Mouse (Mus musculus) testis, adult 2 months (tissue): Measurements from ENCODE around the gene Rad1.

Source experiments
- CTCF ChIP-seq: fragments of 200-500 bp; IDR thresholded peaks from 2 replicates; pipeline ENCODE4 v1.5.1; 2012; ENCODE audit warnings: low read depth, mild to moderate bottlenecking, inconsistent platforms, low read length, moderate library complexity; ENCODE audit not compliant: control insufficient read depth, insufficient read depth, insufficient replicate concordance
- POLR2A ChIP-seq: fragments of 200-500 bp; IDR thresholded peaks from 2 replicates; pipeline ENCODE4 v1.6.1; 2012; ENCODE audit warnings: low read depth, mild to moderate bottlenecking, inconsistent platforms, low read length, moderate library complexity; ENCODE audit not compliant: control insufficient read depth

DNA sequence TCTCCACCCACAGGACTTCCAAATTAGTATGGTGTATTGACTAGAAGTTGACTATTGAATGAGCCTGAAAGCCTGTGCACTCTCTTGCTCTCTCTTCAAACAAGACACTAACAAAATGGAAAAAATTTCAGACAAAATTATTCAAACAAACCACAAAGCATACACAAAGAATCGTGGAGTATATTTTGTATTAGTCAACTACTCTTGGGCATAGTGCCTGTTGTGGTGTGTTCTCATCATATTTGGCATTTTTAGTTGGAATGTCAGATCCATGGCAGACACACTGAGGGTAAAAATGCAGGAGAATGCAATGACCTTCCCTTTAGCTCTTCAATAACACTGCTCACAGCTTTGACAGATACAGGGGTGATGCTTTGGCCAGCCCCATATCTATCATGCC is 40.1 kb downstream of the Rad1 start:
- TF ChIP-seq CTCF, result no peak
- no peak for TF ChIP-seq POLR2A
